Mouse (Mus musculus) right cerebral cortex, postnatal 14 days (tissue): Measurements from ENCODE around the gene Gnb3.

Experiments
- DNase-seq: peaks from one replicate; pipeline ENCODE4 v3.0.0; 2022

Gene Gnb3

DNA sequence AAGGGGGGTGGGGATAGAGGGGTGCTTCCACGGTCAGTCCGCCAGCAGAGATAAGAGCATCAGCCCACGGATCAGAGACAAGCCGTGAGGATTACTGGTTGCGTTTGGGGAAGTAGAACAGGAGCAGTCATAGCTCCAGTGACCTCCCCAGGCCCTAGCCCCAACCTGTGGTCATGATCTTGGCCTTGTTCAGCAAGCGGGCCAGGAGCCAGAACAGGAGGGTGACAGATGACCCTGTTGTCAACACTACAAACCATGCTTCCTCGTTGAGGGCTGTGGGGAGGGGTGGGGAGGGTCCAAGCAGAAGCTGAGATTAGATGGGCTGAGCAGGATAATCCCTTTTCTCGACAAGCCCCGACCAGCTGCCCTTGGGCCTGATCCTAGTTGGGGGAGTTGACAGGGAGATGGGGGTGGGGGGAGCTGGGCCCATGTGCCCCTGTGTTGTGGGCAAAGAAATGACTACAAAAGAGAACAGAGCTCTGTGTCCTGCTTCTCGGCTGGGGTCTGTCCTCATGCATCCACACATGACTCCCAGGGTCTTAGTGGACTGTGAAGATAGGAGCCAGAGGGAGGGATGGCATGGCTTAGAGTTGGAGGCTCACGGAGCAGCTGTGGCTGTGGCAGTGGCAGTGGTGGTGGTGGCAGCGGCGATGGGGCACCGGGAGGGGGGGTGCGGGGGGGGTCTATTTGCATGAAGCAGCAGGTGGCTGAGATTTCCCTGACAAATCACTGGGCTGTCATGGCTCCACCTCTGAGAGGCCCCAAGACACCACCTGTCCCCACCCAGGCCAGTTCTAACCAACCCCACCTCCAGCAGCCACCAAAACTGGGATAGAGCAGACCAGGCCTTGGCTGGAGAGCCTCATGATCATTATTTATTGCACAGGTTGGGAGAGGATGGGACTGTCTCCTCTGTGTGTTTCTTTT lies at the start of gene Gnb3:
Gene Gnb3, minus strand, starts transcription at position 35 of the 927 bp plus-strand sequence.
- no peak for DNase-seq

DNA sequence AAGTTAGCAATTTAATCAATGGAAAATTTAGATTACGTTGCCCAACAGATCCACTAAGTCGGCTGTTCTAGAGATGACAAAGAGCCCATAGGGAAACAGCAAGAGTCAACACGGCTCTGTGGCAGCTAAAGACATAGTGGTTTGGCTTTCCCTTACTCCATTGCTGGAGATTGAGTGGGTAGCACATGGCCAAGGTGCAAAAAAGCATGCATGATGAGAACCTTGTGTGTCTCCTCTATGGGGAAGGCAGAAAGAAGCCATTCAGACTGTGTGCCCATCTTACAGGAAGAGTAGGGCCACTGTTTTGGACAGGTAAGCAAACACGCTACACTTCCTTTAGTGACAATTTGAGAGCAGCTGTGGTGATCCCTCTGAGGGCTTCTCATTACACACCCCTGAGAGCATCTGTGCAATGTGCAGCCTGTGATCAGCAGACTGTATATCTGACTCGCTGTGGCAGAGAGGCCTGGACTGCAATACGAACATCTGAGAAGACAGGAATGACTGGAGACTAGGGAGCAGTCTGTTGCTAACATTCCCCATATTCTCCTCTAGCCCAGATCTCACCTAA lies 48.6 kb upstream of the Gnb3 start:
- no peak for DNase-seq

DNA sequence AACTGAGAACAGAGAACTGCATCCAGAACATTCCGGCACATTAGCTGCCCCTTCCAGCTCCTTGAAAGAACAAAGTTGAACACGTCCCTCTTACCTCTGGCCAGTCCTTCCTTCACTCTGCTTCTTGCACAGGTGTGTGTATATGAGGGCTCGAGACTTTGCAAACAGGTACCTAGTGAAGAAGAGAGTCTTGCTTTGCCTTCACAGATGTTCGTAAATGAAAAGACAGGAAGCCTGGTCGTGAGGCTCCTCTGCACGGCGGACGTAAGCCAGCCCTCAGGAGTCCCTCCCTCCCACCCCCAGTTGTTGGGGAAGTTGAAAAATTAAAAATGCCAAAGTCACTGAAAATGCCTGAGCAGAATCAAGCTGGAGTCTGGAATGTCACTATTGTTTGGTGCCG lies 47.9 kb upstream of the Gnb3 start, which contains the start of gene Cd4:
Gene Cd4, minus strand, starts transcription at position 236 of the 400 bp plus-strand sequence.
- DNase-seq = no peak

DNA sequence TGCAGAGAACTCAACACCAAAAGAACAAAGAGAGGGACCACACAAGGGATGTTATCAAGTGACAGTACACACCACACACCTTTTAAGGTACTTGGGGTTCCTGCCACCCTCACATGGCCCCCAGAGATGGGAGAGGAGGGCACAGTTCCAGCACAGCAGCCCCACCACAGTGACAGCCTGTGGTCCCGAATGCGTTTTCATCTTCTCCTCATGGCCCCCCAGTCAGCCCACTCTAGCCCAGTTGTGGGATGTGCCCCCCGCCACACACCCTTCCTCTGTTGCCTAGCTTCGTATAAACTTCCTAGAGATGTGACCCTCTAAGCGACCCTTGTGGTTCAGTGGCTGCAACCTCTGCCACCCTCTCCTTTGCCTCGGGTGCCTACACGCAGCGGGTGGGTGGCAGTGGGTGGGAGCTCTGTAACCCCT lies 45.9 kb upstream of the Gnb3 start:
- DNase-seq = no peak

DNA sequence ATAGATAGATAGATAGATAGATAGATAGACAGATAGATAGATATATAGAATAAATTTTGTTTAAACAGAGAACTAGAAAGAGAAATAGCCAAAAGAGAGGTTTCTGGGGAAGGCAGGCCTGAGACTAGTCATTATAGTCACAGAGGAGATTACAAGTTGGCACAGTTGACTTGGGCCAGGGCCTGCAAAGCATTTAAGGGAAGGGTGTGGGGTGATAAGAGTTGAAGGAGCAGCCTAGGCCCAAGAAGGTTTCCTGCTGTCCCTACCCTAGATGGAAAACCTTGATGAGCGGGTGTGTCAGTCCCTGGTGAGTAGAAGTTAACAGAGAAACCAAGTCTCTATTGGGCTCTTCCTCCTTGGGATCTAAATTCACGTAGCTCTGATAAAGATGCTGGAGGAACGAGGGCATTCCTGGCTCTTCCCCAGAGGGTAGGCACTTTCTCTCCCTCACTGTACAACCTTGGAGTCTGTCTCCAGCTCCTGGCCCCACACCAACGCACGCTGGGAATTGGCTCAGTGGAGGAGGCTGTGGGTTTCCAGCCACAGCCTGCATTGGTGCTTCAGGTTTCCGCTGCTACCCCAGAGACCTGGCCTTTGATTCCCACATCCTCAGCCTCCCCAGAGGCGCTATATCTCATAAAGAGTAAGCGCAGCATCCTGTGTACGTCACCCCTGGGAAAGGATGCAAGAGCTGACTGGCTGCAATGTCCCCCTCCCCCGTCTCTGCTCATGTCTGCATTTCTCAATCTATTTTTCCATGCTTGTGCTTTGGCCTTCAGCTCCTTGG lies 44.8 kb upstream of the Gnb3 start:
- DNase-seq = no peak

DNA sequence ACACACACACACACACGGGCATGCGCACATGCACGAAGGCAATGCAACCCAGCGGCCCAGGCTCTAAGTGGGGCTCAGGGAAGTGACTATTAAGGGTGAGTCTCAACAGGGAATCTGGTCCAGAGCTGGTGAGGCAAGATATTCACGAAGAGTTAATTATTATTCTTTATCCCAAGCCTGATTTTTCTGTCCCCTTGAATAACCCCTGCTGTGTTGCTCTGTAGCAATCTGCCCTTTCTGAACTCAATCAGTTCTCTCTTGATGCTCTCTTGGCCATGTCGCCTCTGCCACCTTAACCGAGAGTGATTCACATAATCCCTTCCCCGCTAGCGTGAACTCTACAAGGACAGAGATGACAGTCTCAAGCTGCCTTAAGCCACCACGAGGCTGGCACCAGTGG lies 43.3 kb upstream of the Gnb3 start:
- DNase-seq = no peak

DNA sequence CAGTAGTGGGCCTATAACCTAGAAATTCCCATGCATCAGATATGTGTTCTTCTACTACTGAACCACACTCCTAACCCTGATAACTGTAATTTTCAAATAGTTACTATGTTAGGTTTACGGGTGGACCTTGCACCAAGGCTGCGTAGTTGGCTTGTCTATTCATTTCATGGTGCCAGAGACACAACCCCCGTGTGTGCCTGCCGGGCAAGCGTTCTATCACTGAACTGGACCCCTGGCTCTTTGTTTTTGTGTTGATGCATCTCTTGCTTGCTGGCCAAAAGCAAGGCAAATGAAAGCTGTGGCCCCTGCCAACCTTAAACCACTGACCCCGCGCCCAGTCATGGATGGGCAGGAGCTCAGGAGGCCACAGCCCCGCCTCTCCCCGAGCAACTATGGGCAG lies 41.7 kb upstream of the Gnb3 start:
- DNase-seq = no peak

DNA sequence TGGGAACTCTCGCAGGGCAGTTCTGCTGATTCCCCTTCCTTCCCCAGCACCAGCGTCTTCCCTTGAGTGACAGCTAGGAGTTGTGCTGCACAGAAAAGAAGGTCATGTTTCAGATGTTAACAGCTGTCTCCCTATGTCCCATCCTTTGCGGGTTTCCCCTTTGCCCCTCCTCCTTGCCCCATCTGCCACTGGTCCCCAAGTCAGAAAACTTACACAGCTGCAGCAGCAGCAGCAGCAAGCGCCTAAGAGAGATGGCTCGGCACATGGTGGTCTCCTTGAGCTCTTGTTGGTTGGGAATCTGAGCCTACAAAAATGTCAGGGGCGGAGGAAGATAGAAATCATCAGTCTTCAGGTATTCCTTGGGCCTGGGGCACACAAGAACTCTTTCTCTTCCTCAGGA lies 39.3 kb upstream of the Gnb3 start:
- no peak for DNase-seq

DNA sequence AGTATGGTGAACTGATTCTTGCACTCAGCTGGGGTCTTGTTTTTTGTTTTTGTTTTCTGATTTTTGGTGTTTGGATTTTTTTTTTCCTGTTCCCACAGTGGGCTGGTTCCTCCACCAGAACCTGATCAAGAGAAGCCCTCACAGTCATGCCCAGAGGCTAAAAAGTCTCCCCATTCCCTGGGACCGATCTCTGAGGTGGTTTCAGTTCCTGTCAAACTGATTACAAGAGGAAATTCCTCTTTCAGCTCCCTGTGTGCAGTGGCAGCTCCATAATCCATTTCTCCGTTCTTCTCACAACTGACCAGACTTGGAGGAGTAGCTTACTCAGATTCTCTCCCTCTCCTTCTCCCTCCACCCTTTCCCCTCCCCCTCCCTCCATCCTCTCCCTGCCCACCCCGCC lies 34.3 kb upstream of the Gnb3 start:
- no peak for DNase-seq

DNA sequence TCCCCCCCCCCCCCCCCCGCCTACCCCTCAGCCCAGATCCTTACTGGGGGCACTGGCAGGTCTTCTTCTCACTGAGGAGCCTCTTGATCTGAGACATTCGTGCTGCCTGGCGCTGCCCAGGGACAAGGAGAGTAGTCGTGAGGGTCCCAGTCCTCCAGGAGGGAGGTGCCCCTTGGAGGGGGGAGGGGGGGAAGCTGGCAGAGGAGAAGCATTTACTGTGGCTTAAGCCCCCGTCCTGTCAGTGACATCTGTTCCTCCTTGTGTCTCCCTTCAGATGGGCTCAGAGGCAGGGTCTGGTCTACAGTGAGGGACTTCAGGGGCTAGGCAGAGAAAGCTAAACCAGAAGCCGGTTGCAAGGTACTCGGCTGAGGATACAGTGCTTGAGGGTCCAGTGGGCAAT lies 26.5 kb upstream of the Gnb3 start:
- DNase-seq = no peak

DNA sequence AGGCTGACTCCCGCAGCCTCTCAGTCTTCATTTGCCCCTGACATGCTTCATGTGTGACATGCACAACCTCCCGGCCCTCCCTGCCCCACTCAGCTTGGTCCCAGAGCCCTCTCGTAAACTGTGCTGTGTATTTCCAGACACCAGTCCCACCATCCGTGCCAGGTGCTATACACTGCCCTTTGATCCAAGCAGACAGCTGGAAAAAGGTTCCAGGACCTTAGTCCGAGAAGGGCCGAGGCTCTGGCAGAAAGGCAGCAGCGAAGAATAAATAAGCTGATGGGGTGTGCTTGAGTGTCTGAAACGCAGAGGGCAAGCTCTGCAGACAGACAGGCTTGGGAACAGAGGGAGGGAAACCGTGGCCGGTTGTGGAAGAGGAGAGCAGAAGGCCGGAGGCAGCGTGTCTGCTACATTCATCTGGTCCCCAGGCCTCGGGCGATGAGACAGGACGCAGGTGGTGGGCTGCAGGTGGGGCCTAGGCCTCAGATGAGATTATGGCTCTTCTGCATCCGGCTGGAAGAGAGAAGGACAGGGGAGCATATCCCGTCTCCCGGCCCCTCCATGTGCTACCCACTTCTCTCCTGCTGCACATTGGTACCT lies 25.8 kb upstream of the Gnb3 start:
- no peak for DNase-seq

DNA sequence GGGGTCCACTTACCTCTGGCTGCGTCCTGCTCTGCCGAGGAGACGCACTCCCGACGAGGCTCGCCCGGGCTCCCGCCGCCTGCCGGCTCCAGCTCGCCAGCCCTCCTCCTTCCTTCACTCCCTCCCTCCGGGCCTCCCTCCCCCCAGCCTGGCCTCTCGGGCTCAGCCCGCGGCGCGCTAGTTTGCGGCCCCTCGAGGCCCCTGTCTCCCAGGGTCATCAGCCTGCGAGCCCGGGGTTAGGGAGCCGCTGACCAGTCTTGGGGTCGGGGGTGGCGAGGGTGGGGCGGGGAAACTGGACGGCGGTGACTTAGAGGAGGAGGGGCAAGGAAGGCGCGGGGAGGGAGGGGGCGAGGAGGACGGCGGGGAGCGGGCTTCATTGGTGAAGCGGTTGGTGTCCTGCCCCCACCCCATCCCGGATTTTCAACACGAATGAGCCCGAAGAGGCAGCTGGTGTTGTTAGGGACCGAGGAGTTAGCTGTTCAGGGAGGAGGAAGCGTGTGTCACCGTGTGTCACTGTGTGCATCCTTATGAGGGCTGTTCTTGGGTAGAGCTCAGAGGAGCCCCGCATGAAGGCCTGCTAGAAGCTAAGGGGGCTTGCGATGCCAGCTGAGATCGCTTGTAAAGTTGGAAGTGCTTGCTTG lies 23.7 kb upstream of the Gnb3 start, which contains the start of gene Gpr162:
Gene Gpr162, minus strand, starts transcription at position 326 of the 641 bp plus-strand sequence.
- peak; percentile 76 for DNase-seq

DNA sequence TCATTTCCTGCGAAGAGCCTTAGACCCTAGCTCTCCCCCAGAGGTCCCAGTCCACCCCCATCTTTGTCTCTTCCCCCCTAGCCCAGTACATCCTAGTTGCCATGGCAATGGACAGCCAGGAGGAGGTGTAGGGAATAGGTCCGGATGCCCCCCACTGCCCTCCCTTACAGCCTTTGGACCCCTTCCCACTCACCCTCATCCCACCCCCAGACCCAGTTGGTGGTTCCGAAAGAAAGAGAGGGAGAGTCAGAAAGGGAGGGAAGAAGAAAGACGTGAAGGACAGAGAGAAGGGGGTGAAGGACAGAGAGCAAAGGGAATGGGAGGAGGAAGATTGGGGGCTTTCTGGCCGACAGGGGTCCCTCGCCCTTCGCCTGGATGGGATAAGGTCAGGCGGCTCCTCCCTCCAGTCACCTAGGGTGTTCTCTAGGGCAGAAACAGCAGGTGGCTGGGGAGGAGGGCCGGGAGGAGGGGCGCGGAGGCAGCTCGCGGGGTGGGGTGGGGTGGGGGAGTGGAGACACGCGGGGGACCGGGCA lies 23.1 kb upstream of the Gnb3 start:
- no peak for DNase-seq

DNA sequence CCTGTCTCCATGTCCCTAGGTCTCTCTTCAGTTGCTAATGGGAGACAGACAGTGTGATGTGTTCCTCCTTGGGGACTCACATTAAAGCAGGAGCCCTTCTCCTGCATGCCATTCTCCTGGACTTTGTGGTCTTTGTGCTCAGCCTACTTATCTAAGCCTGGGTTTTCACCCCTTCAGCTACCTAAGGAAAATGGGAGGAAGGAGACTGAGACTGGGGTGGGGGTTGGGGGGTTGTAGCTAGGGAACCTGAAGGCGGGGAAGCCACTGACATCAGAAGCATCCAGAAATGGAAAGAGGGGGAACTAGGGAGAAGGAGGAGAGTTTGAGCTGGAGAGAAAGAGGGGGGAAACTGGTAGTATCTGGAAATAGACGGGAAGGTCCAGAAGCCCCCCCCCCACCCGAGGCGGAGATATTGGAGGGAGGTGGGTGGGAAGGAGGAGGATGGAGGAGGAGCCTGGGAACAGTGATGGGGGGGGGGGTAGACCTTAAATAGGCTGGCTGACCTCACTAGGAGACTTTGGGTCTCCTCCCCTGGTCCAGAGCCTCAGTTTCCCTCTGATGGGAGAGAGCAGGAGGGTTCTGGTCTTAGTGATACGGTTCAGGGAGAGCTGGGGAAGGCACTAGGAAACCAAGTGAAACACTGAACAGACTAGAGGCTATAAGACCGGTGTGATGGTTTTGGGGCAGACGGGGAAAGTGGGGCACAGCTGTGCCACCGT lies 22.5 kb upstream of the Gnb3 start:
- DNase-seq = peak; percentile 43

DNA sequence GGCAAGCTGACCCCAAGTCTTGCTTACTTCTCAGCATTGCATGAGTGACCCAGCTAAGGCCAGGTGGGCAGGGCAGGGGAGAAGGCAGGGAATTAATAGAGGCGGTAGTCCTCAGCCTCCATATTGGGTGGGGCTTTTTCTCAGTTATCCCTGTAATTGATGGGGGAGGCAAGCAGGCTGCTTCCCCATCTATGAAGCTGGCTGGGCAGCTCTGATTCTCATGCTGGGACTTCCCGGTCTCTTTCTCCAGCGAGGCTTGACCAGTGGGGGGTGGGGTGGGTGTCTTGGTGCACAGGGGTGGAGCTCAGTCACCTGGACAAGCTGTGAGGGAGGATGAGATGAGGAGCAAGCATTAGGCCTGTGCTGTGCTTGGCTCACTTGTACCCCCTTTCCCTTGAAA lies 21.7 kb upstream of the Gnb3 start:
- no peak for DNase-seq

DNA sequence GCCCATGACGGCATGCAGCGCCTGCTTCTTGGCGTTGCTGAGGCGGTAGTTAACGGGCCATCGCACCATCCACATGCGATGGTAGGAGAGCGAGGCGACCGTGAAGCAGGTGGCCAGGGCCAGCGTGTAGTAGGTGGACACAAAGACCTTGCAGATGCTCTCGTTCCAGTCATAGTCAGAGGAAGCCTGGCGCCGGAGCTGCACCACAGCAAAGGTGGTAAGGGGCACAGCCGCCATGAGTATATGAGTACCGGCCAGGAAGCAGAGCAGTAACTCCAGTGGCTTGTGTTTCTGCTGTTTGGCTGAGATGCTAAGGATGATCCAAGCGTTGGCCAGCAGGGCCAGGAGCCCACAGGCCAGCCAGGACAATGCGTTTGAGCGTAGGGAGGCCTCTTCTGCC lies 21.2 kb upstream of the Gnb3 start:
- DNase-seq = no peak

DNA sequence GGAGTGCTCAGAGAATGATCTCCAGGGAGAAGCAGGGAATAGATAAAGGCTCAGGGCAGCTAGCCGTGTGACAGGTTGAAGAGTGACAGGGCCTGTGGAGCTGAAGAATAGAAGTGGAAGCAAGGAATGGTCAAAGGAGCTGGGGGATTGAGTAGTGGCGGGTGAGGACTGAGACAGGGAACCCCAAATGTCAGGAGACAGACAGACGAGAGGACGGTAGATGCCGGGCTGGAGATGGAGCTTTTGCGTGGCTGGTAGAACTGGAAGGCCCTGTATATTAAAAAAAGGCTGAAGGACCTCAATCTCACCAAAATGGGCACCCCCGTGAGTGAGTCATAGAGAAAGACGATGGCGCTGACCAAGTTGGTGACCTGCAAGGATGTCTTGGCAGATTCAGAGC lies 20.4 kb upstream of the Gnb3 start:
- DNase-seq = no peak

DNA sequence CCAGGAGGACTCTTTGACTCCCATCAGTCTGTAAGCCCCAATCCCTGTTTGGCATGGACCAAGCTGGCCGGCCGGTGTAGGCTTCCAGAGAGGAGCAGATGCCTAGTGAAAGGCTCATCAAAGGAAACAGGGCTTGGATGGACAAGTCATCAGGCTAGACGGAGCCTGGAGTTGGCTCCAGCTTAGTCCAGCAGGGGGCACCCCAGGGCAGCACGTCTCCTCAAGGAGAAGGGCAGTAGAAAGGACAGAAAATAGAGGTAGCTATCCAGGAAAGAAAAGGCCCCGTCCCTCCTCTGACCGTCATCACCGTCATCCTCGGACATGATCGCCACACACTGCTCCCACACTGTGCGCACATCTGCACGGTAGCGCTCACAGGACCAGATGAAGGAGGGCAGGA lies 19.6 kb upstream of the Gnb3 start:
- peak; percentile 92 for DNase-seq

DNA sequence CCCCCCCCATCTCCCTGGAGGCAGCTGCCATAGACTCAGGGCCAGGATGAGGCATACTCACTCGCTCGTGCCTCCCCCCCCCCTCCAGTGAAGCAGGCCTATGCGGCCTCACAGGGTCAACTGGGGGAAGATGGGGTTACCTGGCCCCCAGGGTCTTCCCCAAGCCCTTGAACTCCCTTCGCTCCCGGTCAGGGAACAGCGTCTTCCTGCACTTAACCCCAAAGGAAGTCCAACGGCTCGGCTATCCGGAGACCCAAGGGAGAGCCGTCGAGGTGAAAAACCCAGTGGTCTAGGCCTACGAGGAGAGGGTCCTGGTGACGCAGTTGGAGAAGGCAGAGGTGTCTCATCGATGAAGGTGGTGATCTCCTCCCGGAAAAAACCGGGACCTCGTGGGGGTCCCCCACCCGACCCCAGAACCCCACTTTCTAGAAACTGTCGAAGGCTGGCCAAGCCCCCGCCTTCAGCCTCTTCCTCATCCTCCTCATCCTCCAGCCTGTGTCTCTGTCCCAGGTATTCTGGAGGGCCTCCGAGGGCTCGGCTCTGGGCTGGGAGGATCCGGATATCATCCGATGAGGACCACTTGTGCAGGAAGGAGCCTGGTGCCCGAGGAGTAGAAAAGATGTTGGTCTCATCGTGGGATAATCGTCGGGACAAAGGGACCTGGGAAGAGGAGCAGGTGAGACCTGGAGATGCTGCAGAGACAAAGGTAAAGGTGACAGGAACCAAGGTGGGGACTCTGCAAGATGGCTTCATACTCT lies 18.7 kb upstream of the Gnb3 start:
- DNase-seq = no peak

DNA sequence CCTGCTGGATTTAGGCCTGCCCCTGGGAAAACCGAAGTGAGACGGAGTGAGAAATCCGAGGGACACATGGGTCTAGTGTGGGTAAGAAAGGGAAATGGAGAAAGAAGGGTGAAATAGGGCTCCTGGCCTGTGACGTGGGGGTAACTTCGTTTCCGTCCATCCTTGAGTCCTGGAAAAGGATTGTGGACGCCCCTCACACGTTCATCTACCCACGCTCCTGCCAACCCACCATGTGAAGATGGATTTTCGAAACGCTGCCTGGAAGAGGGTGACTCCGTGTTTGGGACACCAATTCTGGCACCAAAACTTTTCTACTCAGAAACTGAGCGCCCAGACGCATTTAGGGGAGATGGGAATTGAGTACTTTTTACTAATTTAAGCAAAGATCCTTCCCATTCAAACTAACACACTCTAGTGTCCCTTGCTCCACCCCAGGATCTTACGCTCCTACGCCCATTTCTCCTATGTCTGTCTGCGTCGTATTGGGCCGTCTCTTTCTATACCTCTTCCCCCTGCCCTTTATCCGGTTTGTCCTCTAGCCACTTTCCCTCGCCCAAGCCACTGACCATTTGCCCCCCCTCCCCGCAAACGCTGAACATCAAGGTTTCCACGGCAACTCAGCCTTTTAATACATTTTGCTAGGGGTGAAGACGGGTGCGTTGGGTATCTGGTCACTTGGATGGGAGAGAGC lies 17.9 kb upstream of the Gnb3 start:
- DNase-seq = no peak
